Mouse (Mus musculus) thymus, postnatal 10 days (tissue): Measurements from ENCODE around the gene AU015836.
"Not testable (repeated sequence)": the region's sequence is repeated elsewhere in the genome, so short reads cannot be mapped to it uniquely, and the experiment has no call there.

Source experiments
- DNase-seq, 2 experiments: peaks; one replicate each; pipeline ENCODE4 v3.0.0; 2021; ENCODE audit warnings: low spot score in 2 of 2

Gene AU015836

DNA sequence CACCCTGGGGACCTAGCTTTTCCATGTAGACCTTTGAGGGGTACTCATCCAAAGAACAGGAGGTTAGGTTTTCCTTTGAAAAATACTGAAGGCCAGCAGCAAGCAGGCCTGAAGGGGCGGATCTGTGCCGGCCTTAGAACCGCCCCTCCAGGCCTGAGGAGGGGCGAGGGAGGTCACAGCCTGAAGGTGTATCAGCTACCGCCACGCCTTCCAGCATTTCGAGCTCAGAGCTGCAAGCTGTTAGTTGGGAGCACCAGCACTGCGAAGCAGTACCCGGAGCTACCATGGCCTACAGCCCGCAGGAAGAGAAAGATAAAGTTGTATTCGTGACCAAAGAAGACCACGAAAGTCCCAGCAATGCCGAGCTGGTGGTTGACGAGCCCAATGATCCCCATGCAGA, at the start of gene AU015836:
Gene AU015836, plus strand, starts transcription at position 216 of the 400 bp plus-strand sequence.
- DNase-seq = no peak

DNA sequence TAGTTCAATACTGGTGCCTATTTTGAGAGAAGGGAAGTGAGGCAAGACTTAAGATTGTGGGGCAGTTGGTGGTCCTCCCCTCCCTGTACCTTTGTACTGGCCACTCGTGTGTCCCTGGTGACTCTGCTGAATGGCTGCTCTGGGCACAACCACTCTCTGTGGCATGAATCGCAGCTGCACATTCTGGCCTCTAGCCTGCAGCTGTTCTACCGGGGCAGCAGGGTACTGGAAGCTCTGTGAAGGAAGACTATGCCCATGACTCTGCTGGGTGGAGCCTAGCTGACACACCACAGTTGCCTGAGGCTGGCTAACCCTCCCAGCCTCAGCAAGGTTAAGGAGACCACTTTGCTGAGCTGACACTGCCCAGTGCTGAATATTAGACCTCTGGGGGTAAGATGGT, 49.4 kb upstream of the AU015836 start:
- DNase-seq = no peak

DNA sequence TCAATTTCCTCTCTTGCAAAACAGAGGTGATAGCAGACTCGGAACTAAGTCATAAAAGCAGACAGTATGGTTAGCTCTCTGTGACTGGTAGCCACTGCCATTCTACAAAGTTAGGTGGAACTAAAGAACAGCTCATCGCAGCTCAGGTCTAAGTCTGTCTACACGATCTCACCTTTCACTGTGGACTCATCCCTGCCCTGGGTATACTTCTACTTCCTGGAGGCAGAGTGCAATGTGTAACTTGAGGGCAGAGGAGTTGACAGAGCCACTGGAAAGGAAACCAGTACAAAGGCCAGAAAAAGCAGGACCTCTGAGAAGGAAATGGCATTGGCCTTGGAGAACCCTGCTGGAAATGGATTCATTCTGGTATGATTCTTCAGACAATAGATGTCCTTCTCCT, 40.1 kb upstream of the AU015836 start:
- DNase-seq = no peak

DNA sequence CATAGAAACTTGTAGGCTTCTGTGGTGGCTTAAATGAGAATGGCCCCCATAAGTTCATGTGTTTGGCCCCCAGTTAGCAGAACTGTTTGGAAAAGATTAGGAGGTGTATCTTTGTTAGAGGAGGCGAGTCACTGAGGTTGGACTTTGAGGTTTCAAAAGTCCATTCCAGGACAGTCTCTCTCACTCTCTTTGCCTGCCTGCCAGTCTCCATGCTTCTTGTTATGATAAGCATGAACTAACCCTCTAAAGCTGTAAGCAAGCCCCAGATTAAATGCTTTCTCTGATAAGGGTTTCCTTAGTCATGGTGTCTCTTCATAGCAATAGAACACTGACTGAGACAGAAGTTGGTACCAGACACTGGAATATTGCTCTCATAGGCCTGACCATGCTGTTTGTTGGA, 39.7 kb upstream of the AU015836 start:
- no peak for DNase-seq

DNA sequence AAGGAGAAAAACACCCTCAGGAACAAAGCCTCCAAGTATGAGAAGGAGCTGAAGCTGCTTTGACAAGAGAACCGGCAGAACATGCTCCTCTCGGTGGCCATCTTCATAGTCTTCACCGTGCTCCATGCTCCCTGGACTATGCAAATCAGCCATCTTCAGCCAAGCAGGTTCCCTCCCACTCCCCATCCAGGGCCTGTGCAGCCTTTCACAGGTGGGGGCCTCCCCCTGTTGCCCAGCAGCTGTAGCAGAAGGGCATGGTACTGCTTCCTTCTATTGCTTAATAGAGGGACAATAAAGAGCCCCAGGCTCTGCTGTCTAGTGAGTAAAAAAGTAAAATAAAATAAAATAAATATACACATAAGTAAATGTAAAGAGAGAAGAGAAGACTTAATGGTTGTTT, 36.8 kb upstream of the AU015836 start:
- no peak for DNase-seq

DNA sequence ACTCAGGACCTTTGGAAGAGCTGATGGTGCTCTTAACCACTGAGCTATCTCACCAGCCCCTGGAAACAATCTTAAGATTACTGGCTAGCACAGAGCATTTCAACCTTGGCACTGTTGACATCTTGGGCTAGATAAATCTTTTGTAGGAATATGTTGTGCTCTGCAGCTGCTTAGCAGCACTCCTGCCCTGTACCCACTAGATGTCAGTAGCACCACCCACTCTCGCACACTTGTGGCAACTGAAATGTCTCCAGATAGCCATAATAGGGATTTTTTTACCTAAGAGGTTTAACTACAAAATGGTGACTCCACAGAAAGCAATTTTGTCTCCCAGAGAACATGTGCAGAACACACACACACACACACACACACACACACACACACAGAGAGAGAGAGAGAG, 11.7 kb upstream of the AU015836 start:
- DNase-seq = no peak

DNA sequence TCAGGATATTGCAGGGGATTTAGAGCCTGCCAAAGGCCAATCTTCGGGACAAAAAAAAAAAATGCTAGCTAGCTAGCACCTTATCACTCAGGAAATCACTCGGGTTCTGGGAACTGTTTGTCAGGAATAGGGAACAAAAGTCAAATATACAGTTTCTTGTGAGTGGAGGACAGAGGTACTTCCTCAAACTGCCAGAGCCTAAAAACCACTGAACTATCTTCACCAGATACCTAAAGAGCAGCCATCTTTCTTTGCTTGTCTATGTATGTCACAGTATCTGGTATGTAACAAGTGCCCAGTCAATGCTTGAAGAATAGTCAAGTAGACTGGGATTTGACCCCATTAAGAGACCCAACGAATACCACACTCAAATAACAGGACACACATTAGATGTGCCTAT, 10.0 kb upstream of the AU015836 start:
- no peak for DNase-seq

DNA sequence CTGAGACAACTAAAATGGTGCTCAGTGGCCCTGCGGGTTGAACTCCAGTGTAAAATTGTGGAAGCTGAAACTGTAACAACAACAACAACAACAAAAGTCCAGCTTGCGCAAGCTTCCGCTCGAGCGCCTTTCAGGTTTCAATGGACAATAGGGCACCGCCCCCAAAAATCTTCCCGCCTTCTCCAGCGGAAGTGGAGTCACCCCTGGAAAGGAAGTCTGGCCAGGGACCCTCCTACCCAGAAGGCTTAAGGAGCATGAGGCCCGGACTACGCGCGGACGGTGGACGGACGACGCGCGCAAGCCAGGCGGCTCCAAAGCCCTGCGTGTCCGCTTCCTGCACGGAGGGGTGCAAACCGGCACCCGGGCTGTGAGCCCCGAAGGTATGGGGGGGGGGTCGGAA, 11.9 kb downstream of the AU015836 start:
- DNase-seq = no peak

DNA sequence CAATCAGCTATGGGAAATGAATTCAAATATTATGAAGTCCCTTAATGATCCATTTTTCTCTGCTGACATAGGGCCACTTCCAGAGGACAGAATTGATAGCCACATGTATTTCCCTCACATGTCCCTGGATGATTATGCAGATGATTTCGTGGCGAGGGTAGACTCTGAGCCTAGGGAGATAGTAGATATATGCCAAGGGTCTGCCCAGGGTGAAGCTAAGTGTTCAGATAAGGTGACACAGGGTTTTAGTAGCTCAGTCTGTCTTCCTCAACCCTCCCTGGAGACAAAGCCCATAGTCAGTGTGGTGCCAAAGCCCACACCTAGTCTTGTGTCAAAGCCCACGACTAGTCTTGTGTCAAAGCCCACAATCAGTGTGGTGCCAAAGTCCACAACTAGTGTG, 13.7 kb downstream of the AU015836 start:
- no peak for DNase-seq

DNA sequence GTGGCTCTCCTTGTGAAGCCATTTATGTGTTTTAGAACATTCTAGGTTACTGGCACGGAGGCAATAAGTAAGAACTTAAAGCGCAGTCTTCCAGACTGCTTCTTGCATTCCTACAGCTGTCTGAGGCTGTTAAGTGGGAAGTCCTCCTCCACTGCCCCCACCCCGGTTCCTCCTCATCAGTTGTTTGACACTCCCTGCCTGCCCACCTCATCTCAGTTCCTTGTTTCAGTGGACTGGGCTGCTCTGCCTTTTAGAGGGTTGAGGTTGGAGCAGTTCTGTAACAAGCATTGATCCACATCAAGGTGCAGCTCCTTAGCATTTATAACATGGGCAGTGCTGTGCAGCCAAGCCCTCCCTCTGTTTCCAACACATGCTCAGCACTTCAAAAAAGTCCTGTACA, 16.6 kb downstream of the AU015836 start:
- not testable (repeated sequence) for DNase-seq

DNA sequence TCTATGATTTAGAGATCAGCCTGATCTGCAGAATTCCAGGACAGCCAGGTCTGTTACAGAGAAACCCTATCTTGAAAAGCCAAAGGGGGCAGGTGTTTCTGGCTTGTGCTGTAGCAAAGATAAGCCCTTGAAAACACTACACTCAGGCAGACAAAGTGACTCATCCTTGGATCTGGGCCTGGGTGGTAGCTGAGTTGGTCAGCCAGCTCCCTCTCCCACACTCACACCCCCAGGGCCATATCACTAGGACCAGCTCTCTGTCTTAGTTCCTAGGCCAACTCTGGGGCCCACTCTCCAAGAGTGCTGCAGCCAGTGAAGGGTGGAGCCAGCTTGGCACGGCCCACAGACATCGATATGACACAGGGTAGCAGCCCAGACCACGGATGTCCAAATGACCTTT, 38.5 kb downstream of the AU015836 start:
- DNase-seq = no peak

DNA sequence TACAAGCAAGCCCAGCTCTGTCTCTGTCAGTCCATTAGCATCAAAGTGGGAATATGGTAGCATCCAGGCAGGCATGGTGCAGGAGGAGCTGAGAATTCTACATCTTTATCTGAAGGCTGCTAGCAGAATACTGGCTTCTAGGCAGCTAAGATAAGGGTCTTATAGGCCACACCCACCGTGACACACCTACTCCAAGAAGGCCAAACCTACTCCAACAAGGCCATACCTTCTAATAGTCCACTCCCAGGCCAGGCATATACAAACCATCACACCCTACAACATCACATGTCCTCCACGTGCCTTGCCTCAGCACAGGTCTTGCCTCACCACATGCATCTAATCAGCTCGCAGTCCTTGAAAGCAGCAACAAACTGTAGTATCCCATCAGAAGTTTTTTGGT, 41.0 kb downstream of the AU015836 start:
- no peak for DNase-seq

DNA sequence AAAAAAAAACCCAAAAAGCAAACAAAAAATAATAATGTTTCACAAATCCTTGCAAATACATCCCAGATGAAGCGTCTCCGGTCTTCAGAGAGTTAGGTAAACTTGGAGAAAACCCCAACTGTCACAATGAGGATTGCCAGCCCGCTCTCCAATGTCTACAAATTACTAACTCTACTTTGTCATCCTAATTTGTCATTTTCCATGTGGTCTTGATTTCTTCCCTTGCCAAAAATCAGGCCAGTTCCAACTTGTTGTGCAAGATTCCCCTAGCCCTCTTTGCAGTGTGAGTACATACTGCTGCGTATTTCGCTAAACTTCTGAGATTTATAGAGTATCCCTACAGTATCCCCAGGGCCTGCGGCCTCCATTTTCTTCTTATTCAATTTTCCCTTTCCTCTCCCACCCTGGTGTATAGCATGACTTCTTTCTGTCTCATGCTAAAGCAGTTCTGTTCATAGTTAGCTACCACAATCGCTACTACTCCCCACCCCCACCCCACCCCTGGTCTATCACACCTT, 43.3 kb downstream of the AU015836 start:
- no peak for DNase-seq

DNA sequence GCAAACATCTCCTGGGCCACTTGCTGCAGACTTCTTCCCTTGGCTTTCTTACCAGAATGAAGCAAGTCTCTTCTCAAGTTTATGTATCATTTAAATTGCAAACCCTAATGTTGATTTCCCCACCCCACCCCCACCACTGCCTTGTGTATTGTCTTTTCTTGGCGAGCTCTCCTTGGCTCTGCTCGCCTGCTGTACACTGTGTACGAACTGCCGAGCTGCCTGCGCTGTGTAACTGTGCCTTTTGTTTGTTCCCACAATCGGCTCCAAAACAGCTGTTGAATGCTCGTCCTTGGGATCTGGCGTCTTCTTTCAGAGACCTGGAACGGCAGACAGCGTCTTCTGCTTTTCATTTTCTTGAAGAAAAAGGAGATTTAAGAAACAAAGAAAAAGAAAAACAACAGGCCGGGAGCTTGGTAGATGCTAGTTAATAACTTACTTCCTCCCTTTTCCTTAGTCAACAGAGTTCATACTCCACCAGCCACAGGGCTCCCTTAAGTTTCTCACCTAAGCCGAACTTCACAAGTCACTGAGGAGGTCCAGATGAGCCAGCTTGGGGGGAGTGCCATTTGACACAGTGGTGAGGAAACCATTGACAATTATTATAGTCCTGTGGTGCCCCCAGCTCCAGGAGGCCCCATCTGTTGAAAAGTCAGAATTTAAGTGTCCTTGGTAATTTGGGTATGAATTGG, 44.2 kb downstream of the AU015836 start:
- no peak for DNase-seq

DNA sequence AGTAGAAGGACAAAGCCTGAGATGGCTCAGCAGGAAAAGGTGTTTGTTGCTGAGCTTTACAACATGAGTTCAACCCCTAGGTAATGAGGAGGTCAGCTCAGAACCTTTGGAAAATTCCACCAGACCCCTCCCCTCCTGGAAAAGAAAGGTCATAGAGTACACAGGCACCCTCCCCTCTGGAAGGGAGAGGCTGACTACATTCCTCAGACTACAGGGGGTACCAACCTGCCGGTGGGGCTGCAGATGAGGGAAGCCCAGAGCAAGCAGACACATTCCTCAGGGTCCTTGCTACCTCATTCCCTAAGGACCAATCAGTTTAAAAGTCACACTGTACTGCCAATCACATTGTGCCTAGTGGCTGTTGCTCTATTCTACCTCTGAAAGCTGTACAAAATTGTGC, 48.4 kb downstream of the AU015836 start:
- no peak for DNase-seq

DNA sequence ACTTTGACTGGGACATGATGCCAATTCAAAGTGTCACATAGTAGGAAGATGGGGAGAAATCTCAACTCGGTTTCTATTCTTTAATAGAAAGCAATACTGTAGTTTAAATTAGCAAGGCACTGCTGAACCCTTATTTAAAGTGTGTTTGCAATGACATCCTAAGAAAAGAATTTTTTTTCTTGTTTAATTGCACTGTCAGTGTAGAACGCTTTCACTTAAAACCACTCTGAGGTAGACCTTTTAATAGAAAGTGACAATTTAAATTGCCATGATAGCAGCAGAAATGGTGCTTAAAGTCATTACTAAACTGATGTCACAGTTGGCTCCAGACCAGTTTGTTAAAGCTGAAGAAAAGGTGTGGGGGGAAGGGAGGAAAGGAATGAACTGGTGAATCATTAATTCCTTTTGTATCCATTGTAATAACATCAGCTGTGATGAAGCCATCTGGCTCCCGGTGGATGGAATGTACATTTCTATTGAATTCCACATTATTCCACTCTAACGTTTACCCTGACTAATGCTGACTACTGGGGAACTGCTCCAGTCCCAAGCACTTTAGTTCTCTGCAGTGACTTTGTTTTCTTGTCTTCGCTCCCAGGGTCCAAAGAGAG, 53.9 kb downstream of the AU015836 start:
- no peak for DNase-seq
